Mouse (Mus musculus): ENCODE results near the gene Kdr. TPM values are rescaled to one million over a fixed set of nuclear protein-coding genes. Genes with fewer than 3 reads are reported as not detected.

Kdr gene
- polyA plus RNA-seq (2014; fragmentation: Illumina TruSeq; extraction: RNeasy Lipid Tissue Mini Kit (QIAGEN cat#74804); ENCODE audit: insufficient read depth, low read depth, low replicate concordance): 55.0 TPM

GRCm38 (mm10) chr5:75978374-75979100 is at the start of gene Kdr:
Kdr (minus strand) TSS chr5:75978458.

Other genes with a start within 250 kb of the Kdr start
- gene Srd5a3, start 161.8 kb upstream of the Kdr start, polyA plus RNA-seq (2014; fragmentation: Illumina TruSeq; extraction: RNeasy Lipid Tissue Mini Kit (QIAGEN cat#74804); ENCODE audit: insufficient read depth, low read depth, low replicate concordance): 24.8 TPM
- gene Tmem165, start 205.4 kb upstream of the Kdr start, polyA plus RNA-seq (2014; fragmentation: Illumina TruSeq; extraction: RNeasy Lipid Tissue Mini Kit (QIAGEN cat#74804); ENCODE audit: insufficient read depth, low read depth, low replicate concordance): 45.3 TPM

Data from lung, adult 10 weeks (tissue).